Mouse (Mus musculus) CH12.LX (cell line): ENCODE data around the gene Ric1. TPM values are rescaled to one million over a fixed set of nuclear protein-coding genes. Genes with fewer than 3 reads are reported as not detected.
A peak's percentile ranks its signal among the peaks of the same experiment; 100 is the strongest.

Experiments
- DNase-seq: peaks from one replicate; pipeline ENCODE4 v3.0.0-alpha.2; 2013; ENCODE audit errors: extremely low read depth
- H3K27ac ChIP-seq: 2 replicates; pipeline ENCODE4 v1.5.1; 2012; ENCODE audit warnings: low read depth, mild to moderate bottlenecking, control low read depth, moderate library complexity; ENCODE audit not compliant: insufficient read depth
- H3K27me3 ChIP-seq: replicated peaks from 2 replicates; pipeline ENCODE3; 2012; ENCODE audit warnings: inconsistent platforms
- H3K36me3 ChIP-seq, 2 experiments: replicated peaks in 1 of 2; 2 replicates each; pipeline versions ENCODE3 to v1.6.1; 2012; ENCODE audit warnings: inconsistent platforms in 1 of 2, low read length in 1 of 2, mild to moderate bottlenecking in 1 of 2, mixed read lengths in 1 of 2, moderate library complexity in 1 of 2; ENCODE audit not compliant: control insufficient read depth in 1 of 2, insufficient read depth in 1 of 2
- H3K4me1 ChIP-seq, 2 experiments: 2 replicates each; pipeline ENCODE4 v1.6.1; 2012; ENCODE audit warnings: inconsistent platforms in 1 of 2, moderate library complexity in 1 of 2; ENCODE audit not compliant: insufficient read depth in 2 of 2, control insufficient read depth in 1 of 2
- H3K4me2 ChIP-seq: 2 replicates; pipeline ENCODE4 v1.6.1; 2012; ENCODE audit warnings: low read depth, mild to moderate bottlenecking, control low read depth; ENCODE audit not compliant: poor library complexity, insufficient read depth, severe bottlenecking
- H3K4me3 ChIP-seq, 3 experiments: fragments of 150-350 bp in 1 of 3; sonication (generic) in 1 of 3; replicated peaks in 1 of 3; 2 replicates each; pipeline versions ENCODE3 to v1.5.1; 2011 to 2012; ENCODE audit warnings: low read depth in 2 of 3, low read length in 2 of 3, mild to moderate bottlenecking in 2 of 3, moderate library complexity in 2 of 3, control low read depth in 1 of 3, improper control_type of control experiment in 1 of 3, inconsistent platforms in 1 of 3, mixed read lengths in 1 of 3; ENCODE audit not compliant: poor library complexity in 1 of 3
- H3K79me2 ChIP-seq: replicated peaks from 2 replicates; pipeline ENCODE4 v1.6.1; 2012; ENCODE audit warnings: mild to moderate bottlenecking, moderate library complexity; ENCODE audit not compliant: control insufficient read depth, poor library complexity, insufficient read depth, severe bottlenecking; ENCODE audit errors: extremely low read depth
- H3K9ac ChIP-seq: 2 replicates; pipeline ENCODE4 v1.6.1; 2012; ENCODE audit warnings: low read depth, mild to moderate bottlenecking, control low read depth, moderate library complexity; ENCODE audit not compliant: insufficient read depth
- H3K9me3 ChIP-seq: replicated peaks from 2 replicates; pipeline ENCODE3; 2012; ENCODE audit warnings: low read length, inconsistent platforms, mixed read lengths
- BHLHE40 ChIP-seq: IDR thresholded peaks from 2 replicates; pipeline ENCODE4 v1.6.1; 2011; ENCODE audit warnings: mild to moderate bottlenecking, low read depth, low read length, improper control_type of control experiment
- CTCF ChIP-seq, 2 experiments: IDR thresholded peaks in 1 of 2; conservative IDR thresholded peaks in 1 of 2; 2 replicates each; pipeline ENCODE4 v1.5.1; 2011 to 2012; ENCODE audit warnings: low read depth in 2 of 2, low read length in 2 of 2, improper control_type of control experiment in 1 of 2, inconsistent platforms in 1 of 2, mild to moderate bottlenecking in 1 of 2, moderate library complexity in 1 of 2
- E2F4 ChIP-seq: IDR thresholded peaks from 2 replicates; pipeline ENCODE4 v1.6.1; 2011; ENCODE audit warnings: low read depth, low read length, improper control_type of control experiment; ENCODE audit not compliant: insufficient replicate concordance
- ELF1 ChIP-seq: IDR thresholded peaks from 2 replicates; pipeline ENCODE4 v1.6.1; 2014; ENCODE audit warnings: low read depth, mild to moderate bottlenecking, inconsistent platforms, low read length, improper control_type of control experiment
- EP300 ChIP-seq: IDR thresholded peaks from 2 replicates; pipeline ENCODE4 v1.6.1; 2011; ENCODE audit warnings: low read length, improper control_type of control experiment
- ETS1 ChIP-seq: conservative IDR thresholded peaks from 2 replicates; pipeline ENCODE4 v1.6.1; 2012; ENCODE audit warnings: low read depth, mild to moderate bottlenecking, inconsistent platforms, low read length, improper control_type of control experiment, moderate library complexity
- HCFC1 ChIP-seq: IDR thresholded peaks from 2 replicates; pipeline ENCODE4 v1.6.1; 2012; ENCODE audit warnings: low read depth, mild to moderate bottlenecking, inconsistent platforms, low read length, improper control_type of control experiment
- IRF4 ChIP-seq: IDR thresholded peaks from 2 replicates; pipeline ENCODE4 v1.6.1; 2014; ENCODE audit warnings: low read depth, mild to moderate bottlenecking, inconsistent platforms, low read length, improper control_type of control experiment
- JUND ChIP-seq: conservative IDR thresholded peaks from 2 replicates; pipeline ENCODE4 v1.6.1; 2011; ENCODE audit warnings: low read depth, low read length, improper control_type of control experiment
- MAFK ChIP-seq: IDR thresholded peaks from 2 replicates; pipeline ENCODE4 v1.6.1; 2011; ENCODE audit warnings: low read length, improper control_type of control experiment; ENCODE audit not compliant: insufficient replicate concordance
- MAX ChIP-seq: IDR thresholded peaks from 2 replicates; pipeline ENCODE4 v1.6.1; 2011; ENCODE audit warnings: low read length, improper control_type of control experiment
- MXI1 ChIP-seq: IDR thresholded peaks from 2 replicates; pipeline ENCODE4 v1.6.1; 2011; ENCODE audit warnings: mild to moderate bottlenecking, low read depth, low read length, improper control_type of control experiment
- MYC ChIP-seq: IDR thresholded peaks from 2 replicates; pipeline ENCODE4 v1.6.1; 2011; ENCODE audit warnings: low read depth, mild to moderate bottlenecking, improper control_type of control experiment, low read length
- PAX5 ChIP-seq: IDR thresholded peaks from 2 replicates; pipeline ENCODE4 v1.6.1; 2012; ENCODE audit warnings: low read length, inconsistent platforms, mixed read lengths
- RAD21 ChIP-seq: IDR thresholded peaks from 2 replicates; pipeline ENCODE4 v1.6.1; 2011; ENCODE audit warnings: low read depth, mild to moderate bottlenecking, low read length, improper control_type of control experiment, moderate library complexity
- SIN3A ChIP-seq: IDR thresholded peaks from 2 replicates; pipeline ENCODE4 v1.6.1; 2012; ENCODE audit warnings: low read length, improper control_type of control experiment, inconsistent platforms
- SMC3 ChIP-seq: IDR thresholded peaks from 2 replicates; pipeline ENCODE4 v1.6.1; 2011; ENCODE audit warnings: low read depth, low read length, improper control_type of control experiment
- USF1 ChIP-seq: IDR thresholded peaks from 2 replicates; pipeline ENCODE4 v1.6.1; 2014; ENCODE audit warnings: low read depth, mild to moderate bottlenecking, inconsistent platforms, low read length, improper control_type of control experiment
- USF2 ChIP-seq: conservative IDR thresholded peaks from 2 replicates; pipeline ENCODE4 v1.6.1; 2011; ENCODE audit warnings: low read depth, low read length, improper control_type of control experiment
- ZMIZ1 ChIP-seq: IDR thresholded peaks from 2 replicates; pipeline ENCODE4 v1.6.1; 2012; ENCODE audit warnings: low read depth, mild to moderate bottlenecking, inconsistent platforms, low read length, improper control_type of control experiment
- ZNF384 ChIP-seq: IDR thresholded peaks from 2 replicates; pipeline ENCODE4 v1.6.1; 2012; ENCODE audit warnings: low read depth, low read length, improper control_type of control experiment, inconsistent platforms
- dilution Hi-C: fragments of 300-500 bp; cut with MboI; formaldehyde crosslinking; loops from 2 replicates; pipeline ENCODE4 v1.14.3; 2020; ENCODE audit warnings: low sequenced_read_pairs; ENCODE audit not compliant: extremely low pct_unique_long_range_greater_than_20kb, extremely low pct_ligation_motif_present
- in situ Hi-C: fragments of 300-500 bp; cut with MboI; formaldehyde crosslinking; loops from 3 replicates; pipeline ENCODE4 v1.14.3; 2019; ENCODE audit warnings: low sequenced_read_pairs, low pct_ligation_motif_present, low pct_unique_long_range_greater_than_20kb, mixed read lengths
- polyA plus RNA-seq: library from polyadenylated mRNA; unstranded; fragments of >175 nt; gene quantifications from 2 replicates; pipeline ENCODE4 v1.2.1, GENCODE M21; 2012; ENCODE audit warnings: low read depth; ENCODE audit not compliant: insufficient read length
- total RNA-seq, 2 experiments: library from RNA; depleted of rRNA; stranded (reverse); fragments of 300-350 nt in 1 of 2; fragments of >200 nt in 1 of 2; gene quantifications; 2 replicates each; pipeline ENCODE4 v1.2.3; 2012 to 2014

Gene Ric1
- total and polyA plus RNA-seq, 3 experiments: 11.2 to 17.9 (median 16.3) TPM

- TF ChIP-seq MXI1 (peak; percentile 17; the same call in 1 of the 2 replicates), SIN3A (no peak)
Observed at GRCm38 (mm10) chr19:29643194-29643922, 121.3 kb downstream of the Ric1 start.

DNA sequence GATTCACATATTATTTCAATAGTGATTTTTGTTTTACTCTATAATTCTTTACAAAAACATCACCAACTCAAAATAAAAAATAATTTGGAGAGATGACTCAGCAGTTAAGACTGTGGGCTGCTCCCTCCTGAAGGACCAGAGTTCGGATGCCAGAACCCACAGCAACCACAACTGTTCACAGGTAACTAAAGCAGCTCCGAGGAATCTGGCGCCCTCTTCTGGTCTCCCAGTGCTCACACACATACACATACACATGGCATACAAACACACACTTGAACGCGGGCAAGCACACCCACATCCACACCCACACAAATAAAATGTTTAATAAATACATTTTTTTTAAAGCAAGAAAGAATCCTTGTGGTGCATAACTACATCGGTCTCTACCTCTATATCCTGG is 122.7 kb downstream of the Ric1 start:
- TF ChIP-seq MAFK (no peak), CTCF (conservative IDR thresholded peaks at IDR 0.05 in 1 of 2, IDR thresholded peaks at IDR 0.05 in 1 of 2; ENCODE audit: low read depth in 2 of 2, low read length in 2 of 2) (peak in 1 of 2 experiments; percentile 50; a peak in 2 of 4 replicates), MYC (peak; percentile 22; the same call in 1 of the 2 replicates)

More at GRCm38 (mm10) chr19:29643194-29643922, 121.3 kb downstream of the Ric1 start:
- no peak for DNase-seq
- Histone ChIP-seq H3K4me1 (peaks cover 7 to 53% of the 10 kb centered on the region in 2 experiments), H3K4me2 (peak overlapping the region; percentile 97), H3K27me3 (no peaks in the 10 kb centered on the region), H3K36me3 (peaks cover 0 to 26% of the 10 kb centered on the region in 2 experiments), H3K4me3 (no peak overlapping the region), H3K9me3 (peaks cover 4% of the 10 kb centered on the region), H3K27ac (peak overlapping the region; percentile 30; the same call in 1 of the 2 replicates), H3K9ac (peak overlapping the region; percentile 20; the same call in 1 of the 2 replicates), H3K79me2 (peaks cover 7% of the 10 kb centered on the region)
- dilution Hi-C loops (no loop called here), in situ Hi-C loops (loop anchor here (10.0 kb wide), 1 partner anchor 171 kb away; the partner anchor contains the start of gene Ranbp6)

DNA sequence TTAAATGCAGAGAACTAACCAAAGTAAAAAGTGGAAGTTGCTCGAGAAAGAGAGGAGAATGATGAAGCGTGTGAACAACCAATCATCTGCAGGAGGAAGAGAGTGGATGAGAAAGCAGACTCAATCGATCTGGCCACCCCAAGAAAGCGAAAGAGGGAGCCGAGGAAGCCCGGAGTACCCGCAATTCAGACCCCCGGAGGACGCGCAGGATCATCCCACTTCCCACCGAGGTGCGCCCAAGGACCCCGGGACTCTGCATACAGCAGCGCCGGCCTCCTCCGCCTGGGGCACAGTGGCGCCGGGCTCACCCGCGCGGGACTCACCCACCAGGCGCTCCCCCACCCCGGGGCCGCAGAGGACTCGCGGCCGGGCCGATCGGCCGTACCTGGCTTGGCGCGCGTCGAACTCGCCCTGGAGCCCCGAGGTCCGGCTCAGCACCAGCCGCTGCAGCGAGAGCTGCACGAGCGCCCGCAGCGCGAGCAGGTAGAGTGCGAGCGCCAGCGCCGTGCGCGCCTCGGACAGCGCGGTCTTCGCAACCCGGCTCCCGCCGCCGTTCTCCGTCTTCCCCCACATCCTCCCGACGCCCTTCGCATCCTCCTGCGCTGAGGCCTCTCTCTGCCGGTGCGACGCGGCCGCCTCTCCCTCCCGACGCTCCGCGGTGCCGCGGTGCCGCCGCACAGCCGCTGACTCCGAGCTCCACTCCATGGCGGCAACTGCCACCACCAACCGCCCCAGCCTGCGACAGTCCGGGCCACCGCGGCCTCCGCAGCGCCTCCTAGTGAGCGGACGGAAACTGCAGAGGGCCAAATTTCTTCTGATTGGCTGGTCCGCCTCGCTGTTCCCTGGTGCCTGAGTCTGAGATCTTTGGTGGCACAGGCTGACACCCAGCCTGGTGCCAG is 125.8 kb downstream of the Ric1 start, which contains the start of gene Ermp1:
Gene Ermp1, minus strand, starts transcription at position 765 of the 899 bp plus-strand sequence.
- Histone ChIP-seq H3K27ac (peak within 1 kb of the TSS; percentile 86), H3K4me3 (peak within 1 kb of the TSS; percentile 89 to 97 (median 91)), H3K27me3 (no peaks in the 10 kb centered on the region), H3K9ac (peak within 1 kb of the TSS; percentile 78), H3K9me3 (peaks cover 4% of the 10 kb centered on the region), H3K79me2 (peaks cover 5% of the 10 kb centered on the region), H3K4me1 (peaks cover 2 to 30% of the 10 kb centered on the region in 2 experiments; a peak in 3 of 4 replicates), H3K36me3 (peaks cover 0 to 20% of the 10 kb centered on the region in 2 experiments), H3K4me2 (peak within 1 kb of the TSS; percentile 60)
- in situ Hi-C loops: loop anchor here (10.0 kb wide), 1 partner anchor 167 kb away; the partner anchor contains the start of gene Ranbp6
- dilution Hi-C loops: no loop called here
- peak; percentile 87 for DNase-seq
- no peak for TF ChIP-seq PAX5
- TF ChIP-seq ZNF384: no peak
- TF ChIP-seq EP300: no peak
- no peak for TF ChIP-seq MAX
- TF ChIP-seq ETS1: no peak
- TF ChIP-seq IRF4: peak; percentile 32; the same call in 1 of the 2 replicates
- TF ChIP-seq E2F4: no peak
- no peak for TF ChIP-seq USF1
- no peak for TF ChIP-seq JUND
- no peak for TF ChIP-seq MAFK
- TF ChIP-seq ELF1: peak; percentile 50
- TF ChIP-seq BHLHE40: no peak; the same call in 1 of the 2 replicates
- peak; percentile 60; the same call in 1 of the 2 replicates for TF ChIP-seq ZMIZ1
- peak; percentile 41 for TF ChIP-seq RAD21
- TF ChIP-seq USF2: no peak
- peak; percentile 64 for TF ChIP-seq HCFC1
- peak; percentile 35 for TF ChIP-seq SIN3A
- peak; percentile 41 for TF ChIP-seq SMC3

More for the DNA sequence above, 122.7 kb downstream of the Ric1 start:
- Histone ChIP-seq H3K4me1 (peaks cover 7 to 53% of the 10 kb centered on the region in 2 experiments), H3K4me3 (no peak overlapping the region), H3K79me2 (peaks cover 7% of the 10 kb centered on the region), H3K9me3 (peaks cover 4% of the 10 kb centered on the region), H3K4me2 (no peak overlapping the region), H3K36me3 (peaks cover 0 to 25% of the 10 kb centered on the region in 2 experiments), H3K27ac (no peak overlapping the region), H3K9ac (no peak overlapping the region), H3K27me3 (no peaks in the 10 kb centered on the region)
- in situ Hi-C loops (loop anchor here (10.0 kb wide), 1 partner anchor 170 kb away; the partner anchor contains the start of gene Ranbp6), dilution Hi-C loops (no loop called here)
- DNase-seq: no peak
